Mouse (Mus musculus) bone marrow, adult 2 months (tissue): ENCODE data around the gene Ttll12. TPM values are rescaled to one million over a fixed set of nuclear protein-coding genes. Genes with fewer than 3 reads are reported as not detected.

ENCODE experiments used
- H3K27ac ChIP-seq: fragments of 200-500 bp; 2 replicates; pipeline ENCODE4 v1.5.1; 2012; ENCODE audit warnings: low read depth, mild to moderate bottlenecking, control low read depth, inconsistent platforms, low read length; ENCODE audit not compliant: control insufficient read depth, poor library complexity, insufficient read depth
- H3K4me1 ChIP-seq: fragments of 200-500 bp; 2 replicates; pipeline ENCODE4 v1.6.1; 2011; ENCODE audit warnings: low read length; ENCODE audit not compliant: control insufficient read depth, insufficient read depth
- H3K4me3 ChIP-seq: fragments of 200-500 bp; replicated peaks from 2 replicates; pipeline ENCODE3; 2011; ENCODE audit warnings: mild to moderate bottlenecking, low read depth, low read length, control low read depth; ENCODE audit not compliant: control insufficient read depth
- CTCF ChIP-seq: fragments of 200-500 bp; IDR thresholded peaks from 2 replicates; pipeline ENCODE4 v1.5.1; 2011; ENCODE audit warnings: low read length, control low read depth; ENCODE audit not compliant: control insufficient read depth, insufficient read depth
- POLR2A ChIP-seq: fragments of 200-500 bp; IDR thresholded peaks from 2 replicates; pipeline ENCODE4 v1.6.1; 2011; ENCODE audit warnings: low read depth, mild to moderate bottlenecking, control low read depth, low read length, borderline replicate concordance; ENCODE audit not compliant: control insufficient read depth
- WGBS: fragments of 180-500 bp; shearing (Covaris S2); methylation state at CpG from one replicate; pipeline ENCODE4 v1.1.7; 2018; 5-methylcytosine and 5-hydroxymethylcytosine counted together
- polyA plus RNA-seq: library from polyadenylated mRNA; stranded (reverse); fragments of >200 nt; gene quantifications from 2 replicates; pipeline ENCODE4 v1.2.4, GENCODE M21; 2011; ENCODE audit warnings: low replicate concordance; ENCODE audit not compliant: missing spikeins, insufficient read depth, insufficient read length

Ttll12 gene
- polyA plus RNA-seq, 1 experiment, result 19.8 TPM

- 93% methylated on average over 12 of the region's 12 CpGs for WGBS
- TF ChIP-seq POLR2A (no peak), CTCF (no peak)
- Histone ChIP-seq H3K4me3 (no peak overlapping the region), H3K4me1 (no peaks in the 10 kb centered on the region; the same call in 1 of the 2 replicates), H3K27ac (no peak overlapping the region)
These were observed 21.4 kb downstream of the Ttll12 start for GRCm38 (mm10) chr15:83573606-83574005.

GRCm38 (mm10) chr15:83572132-83572531 lies 22.8 kb downstream of the Ttll12 start:
- TF ChIP-seq CTCF (no peak), POLR2A (no peak)
- no peak overlapping the region for H3K4me3 ChIP-seq
- no peaks in the 10 kb centered on the region; the same call in 1 of the 2 replicates for H3K4me1 ChIP-seq
- no peak overlapping the region for H3K27ac ChIP-seq
- 87% methylated on average over 4 of the region's 4 CpGs for WGBS

GRCm38 (mm10) chr15:83571636-83572035 lies 23.3 kb downstream of the Ttll12 start:
- H3K4me3 ChIP-seq, result no peak overlapping the region
- WGBS, result 85% methylated on average over 5 of the region's 5 CpGs
- H3K4me1 ChIP-seq, result no peaks in the 10 kb centered on the region; the same call in 1 of the 2 replicates
- no peak overlapping the region for H3K27ac ChIP-seq
- TF ChIP-seq POLR2A (no peak), CTCF (no peak)

GRCm38 (mm10) chr15:83570641-83571040 lies 24.3 kb downstream of the Ttll12 start:
- Histone ChIP-seq H3K4me3 (no peak overlapping the region), H3K4me1 (peaks cover 3% of the 10 kb centered on the region), H3K27ac (no peak overlapping the region)
- TF ChIP-seq POLR2A, result no peak
- TF ChIP-seq CTCF, result 0 out of 2 replicates have a peak, but pooled peaks have one; percentile 24
- 64% methylated on average over 2 of the region's 2 CpGs for WGBS

GRCm38 (mm10) chr15:83569682-83570081 lies 25.3 kb downstream of the Ttll12 start:
- H3K4me1 ChIP-seq, result peaks cover 3% of the 10 kb centered on the region
- TF ChIP-seq POLR2A, result no peak
- WGBS, result 79% methylated on average over 11 of the region's 11 CpGs
- H3K27ac ChIP-seq, result no peak overlapping the region
- H3K4me3 ChIP-seq, result no peak overlapping the region

- no peak overlapping the region for H3K27ac ChIP-seq
- WGBS, result 91% methylated on average over 5 of the region's 5 CpGs
These were observed 26.4 kb downstream of the Ttll12 start for GRCm38 (mm10) chr15:83568544-83568943.

GRCm38 (mm10) chr15:83567728-83568127 lies 27.2 kb downstream of the Ttll12 start:
- WGBS, result 75% methylated on average over 3 of the region's 3 CpGs
- Histone ChIP-seq H3K4me3 (no peak overlapping the region), H3K27ac (no peak overlapping the region; the same call in 1 of the 2 replicates), H3K4me1 (peaks cover 5% of the 10 kb centered on the region)
- TF ChIP-seq POLR2A (no peak), CTCF (no peak)

More at GRCm38 (mm10) chr15:83568544-83568943, 26.4 kb downstream of the Ttll12 start:
- H3K4me1 ChIP-seq, result peaks cover 5% of the 10 kb centered on the region
- TF ChIP-seq CTCF (no peak), POLR2A (no peak)
- H3K4me3 ChIP-seq, result no peak overlapping the region

GRCm38 (mm10) chr15:83566006-83566405 lies 29.0 kb downstream of the Ttll12 start:
- TF ChIP-seq CTCF (no peak), POLR2A (no peak)
- Histone ChIP-seq H3K4me1 (peaks cover 5% of the 10 kb centered on the region), H3K4me3 (peak overlapping the region; percentile 35), H3K27ac (peak overlapping the region; percentile 45)
- 51% methylated on average over 5 of the region's 5 CpGs for WGBS

GRCm38 (mm10) chr15:83565434-83565833 lies 29.5 kb downstream of the Ttll12 start:
- TF ChIP-seq POLR2A (no peak), CTCF (no peak)
- Histone ChIP-seq H3K4me1 (peaks cover 5% of the 10 kb centered on the region), H3K27ac (peak overlapping the region; percentile 16), H3K4me3 (peak overlapping the region; percentile 14)
- 53% methylated on average over 3 of the region's 3 CpGs for WGBS
